8 mouse cellular contexts compared by ENCODE assay signal in genomic region chr8:85171291-85171690, GRCm38 (mm10). TPM values are rescaled to one million over a fixed set of nuclear protein-coding genes. Genes with fewer than 3 reads are reported as not detected.
DNase-seq lines count a peak whose midpoint lies in the region; ATAC-seq and TF ChIP-seq lines count a peak whose summit lies in the region.

No protein-coding gene starts in this region.

- ATAC-seq in hindbrain, embryonic 14.5 days (ENCODE audit: low FRiP score), result no peak
- ATAC-seq in hindbrain, embryonic 13.5 days (ENCODE audit: low FRiP score), result no peak

- H3K4me1 ChIP-seq in hindbrain, embryonic 14.5 days (replicated peaks; ENCODE audit: control insufficient read depth, insufficient read depth, low read length), result no peaks in the 10 kb centered on the region
- H3K4me1 ChIP-seq in hindbrain, embryonic 13.5 days (replicated peaks), result no peaks in the 10 kb centered on the region
- peaks cover 0 to 2% of the 10 kb centered on the region in 2 experiments; a peak in 2 of 4 replicates for H3K4me1 ChIP-seq in MEL (ENCODE audit: control insufficient read depth in 1 of 2, insufficient read depth in 2 of 2, low read length in 2 of 2)

- no peak overlapping the region for H3K9ac ChIP-seq in hindbrain, embryonic 14.5 days
- no peak overlapping the region for H3K9ac ChIP-seq in hindbrain, embryonic 13.5 days
- no peak overlapping the region for H3K9ac ChIP-seq in MEL (ENCODE audit: control insufficient read depth, low read depth, low read length, poor library complexity, severe bottlenecking)

- H3K4me3 ChIP-seq in hindbrain, embryonic 14.5 days (replicated peaks; ENCODE audit: low read length), result no peak overlapping the region
- H3K4me3 ChIP-seq in hindbrain, embryonic 13.5 days, result no peak overlapping the region
- H3K4me3 ChIP-seq in MEL (ENCODE audit: control insufficient read depth in 1 of 2, insufficient read depth in 1 of 2, low read depth in 2 of 2, low read length in 2 of 2), result no peak overlapping the region
- H3K4me3 ChIP-seq in left cerebral cortex, adult 2 months, result no peak overlapping the region

- H3K4me2 ChIP-seq in hindbrain, embryonic 14.5 days (replicated peaks), result no peak overlapping the region
- H3K4me2 ChIP-seq in hindbrain, embryonic 13.5 days, result no peak overlapping the region

- H3K9me3 ChIP-seq in hindbrain, embryonic 14.5 days (ENCODE audit: control insufficient read depth, low read length), result 0 out of 2 replicates have a peak, but pooled peaks cover 3% of the 10 kb centered on the region
- peaks cover 2% of the 10 kb centered on the region; the same call in 1 of the 2 replicates for H3K9me3 ChIP-seq in hindbrain, embryonic 13.5 days
- no peaks in the 10 kb centered on the region for H3K9me3 ChIP-seq in MEL (replicated peaks; ENCODE audit: insufficient read depth, low read length)

- no peak for TF ChIP-seq POLR2A in MEL (IDR thresholded peaks at IDR 0.05; ENCODE audit: control insufficient read depth in 1 of 2, insufficient read depth in 1 of 2, low read depth in 1 of 2, low read length in 2 of 2, poor library complexity in 1 of 2)

- H3K27ac ChIP-seq in hindbrain, embryonic 14.5 days, result no peak overlapping the region
- no peak overlapping the region for H3K27ac ChIP-seq in hindbrain, embryonic 13.5 days
- no peak overlapping the region for H3K27ac ChIP-seq in MEL (ENCODE audit: control insufficient read depth, low read depth, low read length)
- no peak overlapping the region for H3K27ac ChIP-seq in left cerebral cortex, adult 2 months

- no peak for TF ChIP-seq EP300 in MEL (IDR thresholded peaks at IDR 0.05; ENCODE audit: low read depth in 1 of 2, low read length in 2 of 2)

- no peaks in the 10 kb centered on the region for H3K27me3 ChIP-seq in hindbrain, embryonic 14.5 days (ENCODE audit: control insufficient read depth, insufficient read depth, low read length)
- no peaks in the 10 kb centered on the region for H3K27me3 ChIP-seq in hindbrain, embryonic 13.5 days
- no peaks in the 10 kb centered on the region for H3K27me3 ChIP-seq in MEL (ENCODE audit: control insufficient read depth in 1 of 2, insufficient read depth in 2 of 2, low read length in 2 of 2)

- intact Hi-C loops in left cerebral cortex, adult 2 months (cut with DNase I), result loop anchor here (2.0 kb wide), 1 partner anchor 94 kb away; no protein-coding TSS in a partner anchor

- 37% methylated on average over 14 of the region's 14 CpGs for WGBS in hindbrain, embryonic 14.5 days
- WGBS in hindbrain, embryonic 13.5 days, result 30% methylated on average over 14 of the region's 14 CpGs

- H3K36me3 ChIP-seq in hindbrain, embryonic 14.5 days (replicated peaks; ENCODE audit: control insufficient read depth, insufficient read depth), result no peaks in the 10 kb centered on the region
- no peaks in the 10 kb centered on the region for H3K36me3 ChIP-seq in hindbrain, embryonic 13.5 days
- H3K36me3 ChIP-seq in MEL (ENCODE audit: control insufficient read depth in 1 of 2, insufficient read depth in 2 of 2, low read length in 2 of 2), result no peaks in the 10 kb centered on the region; a peak in 1 of 4 replicates

- peak in 2 of 3 experiments; percentile 66 to 73; a peak in 4 of 6 replicates for TF ChIP-seq CTCF in MEL (IDR thresholded peaks at IDR 0.05 in 2 of 3, conservative IDR thresholded peaks at IDR 0.05 in 1 of 3; ENCODE audit: control insufficient read depth in 1 of 3, insufficient read depth in 1 of 3, low read depth in 2 of 3, low read length in 3 of 3, poor library complexity in 1 of 3, severe bottlenecking in 1 of 3)
- peak; percentile 59 for TF ChIP-seq CTCF in left cerebral cortex, adult 2 months (IDR thresholded peaks at IDR 0.05)

- peak; percentile 75 for TF ChIP-seq RAD21 in MEL (IDR thresholded peaks at IDR 0.05; ENCODE audit: low read depth, low read length)

- no peaks in the 10 kb centered on the region for H3K79me2 ChIP-seq in MEL (ENCODE audit: control insufficient read depth, insufficient read depth, low read length, poor library complexity)

- peak; percentile 51 for DNase-seq in hindbrain, embryonic 14.5 days (ENCODE audit: low spot score)
- peak; percentile 60 for DNase-seq in MEL (ENCODE audit: low read depth, low spot score)
- peak; percentile 15 for DNase-seq in c-Kit-positive CD71-positive TER-119-positive erythroid progenitor cells, embryonic 14.5 days (ENCODE audit: low spot score)
- peak; percentile 18 for DNase-seq in gastrocnemius, postnatal 10 days
- peak; percentile 32 to 34 for DNase-seq in left cerebral cortex, adult 2 months (ENCODE audit: extremely low spot score in 1 of 2, low spot score in 2 of 2)
- peak; percentile 9 for DNase-seq in naive thymus-derived CD4-positive, alpha-beta T cell, adult 2 months (ENCODE audit: low read depth)
- DNase-seq in yolk sac, embryonic 10.5 days (ENCODE audit: low spot score), result peak; percentile 44

TF ChIP-seq in MEL, 35 proteins besides CTCF, POLR2A, EP300 and RAD21:
- TF ChIP-seq SMC3 (IDR thresholded peaks at IDR 0.05; ENCODE audit: low read depth, low read length) (peak; percentile 88), SIN3A (IDR thresholded peaks at IDR 0.05; ENCODE audit: low read length) (peak; percentile 41), ZMIZ1 (IDR thresholded peaks at IDR 0.05; ENCODE audit: low read depth, low read length) (no peak), MAX (IDR thresholded peaks at IDR 0.05; ENCODE audit: low read length) (no peak), ZC3H11A (IDR thresholded peaks at IDR 0.05; ENCODE audit: low read depth, low read length) (peak; percentile 78), ZNF384 (IDR thresholded peaks at IDR 0.05; ENCODE audit: low read depth, low read length) (no peak), USF2 (IDR thresholded peaks at IDR 0.05; ENCODE audit: borderline replicate concordance in 1 of 2, insufficient read depth in 1 of 2, low read depth in 1 of 2, low read length in 2 of 2) (no peak)

RNA-seq across cellular contexts. Expression of gene Cks1brt, which starts 19.6 kb away (rescaled TPM):
- polyA plus RNA-seq in hindbrain, embryonic 14.5 days (2014; fragmentation: Nextera tagmentation; extraction: Ambion mirVana), result not detected in 2 replicates
- not detected in 2 replicates for polyA plus RNA-seq in hindbrain, embryonic 13.5 days (2015; fragmentation: Nextera tagmentation; extraction: Ambion mirVana)
- not detected in 2 replicates for total RNA-seq in MEL (2012; rRNA removed)
- not detected for polyA plus RNA-seq in MEL (2012; ENCODE audit: insufficient read depth in 1 of 2, insufficient read length in 2 of 2, low read depth in 1 of 2, low replicate concordance in 2 of 2, missing spikeins in 1 of 2)
- not detected for total RNA-seq in gastrocnemius, postnatal 10 days (2021)
- total RNA-seq in left cerebral cortex, adult 2 months (2021), result not detected

RNA-seq across cellular contexts. Expression of gene Zfp791, which starts 48.4 kb away (rescaled TPM):
- polyA plus RNA-seq in hindbrain, embryonic 14.5 days (2014; fragmentation: Nextera tagmentation; extraction: Ambion mirVana), result 3.6 TPM in 2 replicates
- 3.1 and 3.4 TPM in 2 replicates for polyA plus RNA-seq in hindbrain, embryonic 13.5 days (2015; fragmentation: Nextera tagmentation; extraction: Ambion mirVana)
- not detected in 2 replicates for total RNA-seq in MEL (2012; rRNA removed)
- polyA plus RNA-seq in MEL (2012; ENCODE audit: insufficient read depth in 1 of 2, insufficient read length in 2 of 2, low read depth in 1 of 2, low replicate concordance in 2 of 2, missing spikeins in 1 of 2), result under 1 TPM in 1 of 2 experiments, not detected in 1; 0.03 TPM
- 1 to 10 TPM in 1 of 2 experiments, under 1 TPM in 1; 0.79 to 1.0 TPM for total RNA-seq in gastrocnemius, postnatal 10 days (2021)
- total RNA-seq in left cerebral cortex, adult 2 months (2021), result 1 to 10 TPM; 7.0 to 7.9 TPM

RNA-seq across cellular contexts. Expression of gene Olfr371, which starts 54.5 kb away (rescaled TPM):
- polyA plus RNA-seq in hindbrain, embryonic 14.5 days (2014; fragmentation: Nextera tagmentation; extraction: Ambion mirVana), result not detected in 2 replicates
- polyA plus RNA-seq in hindbrain, embryonic 13.5 days (2015; fragmentation: Nextera tagmentation; extraction: Ambion mirVana), result not detected in 2 replicates
- total RNA-seq in MEL (2012; rRNA removed), result not detected in 2 replicates
- polyA plus RNA-seq in MEL (2012; ENCODE audit: insufficient read depth in 1 of 2, insufficient read length in 2 of 2, low read depth in 1 of 2, low replicate concordance in 2 of 2, missing spikeins in 1 of 2), result not detected
- not detected for total RNA-seq in gastrocnemius, postnatal 10 days (2021)
- not detected for total RNA-seq in left cerebral cortex, adult 2 months (2021)

Comparison
In these comparisons a context has a peak if more than half of its experiments do, and no peak if none do; other contexts are left out.
1. DNase-seq: peak in every context shown above with its lines; median percentile 60 in MEL; 51 in hindbrain, embryonic 14.5 days; 44 in yolk sac, embryonic 10.5 days; 33 in left cerebral cortex, adult 2 months; 18 in gastrocnemius, postnatal 10 days; 15 in c-Kit-positive CD71-positive TER-119-positive erythroid progenitor cells, embryonic 14.5 days; 9 in naive thymus-derived CD4-positive, alpha-beta T cell, adult 2 months.